Comparison of ENCODE assay signal across 33 mouse cellular contexts in the genomic region with DNA sequence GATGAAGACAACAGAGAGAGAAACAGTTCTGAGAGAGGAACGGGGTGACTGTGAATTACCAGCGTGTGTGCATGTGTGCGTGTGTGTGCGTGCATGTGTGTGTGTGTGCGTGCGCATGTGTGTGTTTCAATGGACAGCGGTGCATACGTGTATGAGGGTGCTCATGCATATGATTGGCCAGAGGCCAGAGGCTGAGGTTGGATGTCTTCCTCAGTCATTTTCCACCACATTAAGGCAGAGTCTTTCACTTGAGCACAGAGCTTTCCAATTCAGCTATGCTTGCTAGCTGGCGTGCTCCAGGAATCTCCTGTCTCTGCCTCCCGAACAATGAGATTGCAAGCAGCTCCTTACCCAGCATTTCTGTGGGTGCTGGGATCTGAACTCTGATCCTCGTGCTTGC.
"Had no signal": no experiment of that assay in that cellular context is flagged by ENCODE, and none has a peak within 500 bp of the region (broad histone marks: within the 10 kb centered on the region; RNA-seq: fewer than 3 reads in every experiment).

No protein-coding gene starts in this region.

- ATAC-seq: hindbrain, embryonic 16.5 days; hindbrain, postnatal 0 days; inflammation-experienced regulatory T-cells, adult 6 months; intestine, embryonic 15.5 days; intestine, embryonic 16.5 days; intestine, postnatal 0 days had no signal

- H3K36me3 ChIP-seq: heart, embryonic 10.5 days; heart, embryonic 12.5 days; heart, embryonic 13.5 days; heart, embryonic 15.5 days; hindbrain, embryonic 15.5 days; intestine, embryonic 15.5 days; kidney, embryonic 15.5 days had no signal

- H3K9ac ChIP-seq: heart, embryonic 12.5 days; heart, embryonic 13.5 days; heart, embryonic 15.5 days; hindbrain, embryonic 15.5 days; intestine, embryonic 15.5 days; kidney, embryonic 15.5 days had no signal

- H3K4me2 ChIP-seq: heart, embryonic 11.5 days; heart, embryonic 12.5 days; heart, embryonic 13.5 days; heart, embryonic 15.5 days; hindbrain, embryonic 15.5 days; intestine, embryonic 15.5 days; kidney, embryonic 15.5 days had no signal

- H3K4me1 ChIP-seq: heart, embryonic 15.5 days; intestine, embryonic 15.5 days; kidney, embryonic 15.5 days had no signal

- H3K4me3 ChIP-seq: heart, adult 2 months; heart, embryonic 10.5 days; heart, embryonic 12.5 days; heart, embryonic 13.5 days; heart, embryonic 15.5 days; hindbrain, embryonic 15.5 days; intestine, embryonic 15.5 days; kidney, embryonic 15.5 days; layer of hippocampus, adult 2 months; left cerebral cortex, adult 2 months had no signal

- H3K9me3 ChIP-seq: heart, embryonic 10.5 days; heart, embryonic 15.5 days; hindbrain, embryonic 15.5 days; intestine, embryonic 15.5 days; kidney, embryonic 15.5 days had no signal

- H3K27ac ChIP-seq: heart, adult 2 months; heart, embryonic 10.5 days; heart, embryonic 13.5 days; heart, embryonic 15.5 days; hindbrain, postnatal 0 days; intestine, embryonic 15.5 days; kidney, embryonic 15.5 days; kidney, postnatal 0 days; layer of hippocampus, adult 2 months; left cerebral cortex, adult 2 months had no signal

- H3K27me3 ChIP-seq: heart, embryonic 12.5 days; heart, embryonic 13.5 days; heart, embryonic 15.5 days; hindbrain, embryonic 15.5 days; intestine, embryonic 15.5 days; kidney, embryonic 15.5 days had no signal

- DNase-seq: heart, adult 2 months; heart, postnatal 10 days; heart, postnatal 14 days; heart, postnatal 36 days; heart, postnatal 4 days; kidney, adult 11 months; kidney, adult 18-20 months; kidney, adult 2 months; kidney, adult 8-10 months; kidney, adult 9 months; kidney, postnatal 10 days; kidney, postnatal 14 days; kidney, postnatal 25 days; kidney, postnatal 36 days; kidney, postnatal 4 days; layer of hippocampus, adult 9-11 months; layer of hippocampus, postnatal 36 days had no signal
